Mouse (Mus musculus) lung, postnatal 25 days (tissue): Measurements from ENCODE around the gene A4galt.
A peak's percentile ranks its signal among the peaks of the same experiment; 100 is the strongest.

Source experiments
- DNase-seq: peaks from one replicate; pipeline ENCODE4 v3.0.0; 2022; ENCODE audit warnings: low spot score

The A4galt gene

DNA sequence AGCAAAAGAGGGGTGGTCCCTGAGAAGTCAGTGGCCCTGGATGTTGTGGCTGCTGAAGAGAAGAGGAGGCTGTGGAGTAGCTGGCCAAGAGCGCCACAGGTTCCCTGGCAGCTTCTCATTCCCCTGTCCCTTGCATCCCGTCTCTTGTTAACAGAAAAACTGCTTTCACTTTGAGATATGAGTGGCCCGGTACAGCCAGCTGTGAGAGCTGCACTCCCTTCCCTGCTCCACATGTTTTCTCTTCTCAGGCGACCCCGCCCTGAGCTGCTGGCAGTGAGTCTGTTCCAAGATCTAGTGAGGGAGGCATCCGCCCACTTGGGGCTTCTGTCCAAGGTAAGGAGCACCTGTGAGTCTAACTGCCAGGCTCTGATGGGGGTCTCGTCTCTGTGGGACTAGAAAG lies 16.9 kb upstream of the A4galt start:
- DNase-seq, result peak; percentile 53

DNA sequence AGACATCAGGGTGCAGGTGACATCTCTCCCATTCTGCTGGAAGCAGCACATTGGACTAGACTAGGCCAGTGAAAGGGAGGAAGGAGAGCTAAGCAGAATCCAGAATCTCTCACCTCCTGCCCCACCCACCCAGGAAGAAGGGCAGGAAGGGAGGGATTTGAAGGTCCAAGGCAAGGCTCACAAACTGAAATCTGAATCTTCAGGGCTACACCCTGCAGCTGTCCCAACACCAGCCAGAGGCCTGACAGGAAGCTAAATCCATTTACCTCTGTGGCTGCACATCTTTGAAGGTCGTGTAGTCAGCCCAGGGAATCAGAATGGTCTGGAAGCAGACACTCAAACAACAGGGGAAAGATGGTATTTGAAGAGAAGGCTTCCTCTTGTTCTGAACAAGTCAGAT lies 13.7 kb upstream of the A4galt start:
- DNase-seq, result no peak

DNA sequence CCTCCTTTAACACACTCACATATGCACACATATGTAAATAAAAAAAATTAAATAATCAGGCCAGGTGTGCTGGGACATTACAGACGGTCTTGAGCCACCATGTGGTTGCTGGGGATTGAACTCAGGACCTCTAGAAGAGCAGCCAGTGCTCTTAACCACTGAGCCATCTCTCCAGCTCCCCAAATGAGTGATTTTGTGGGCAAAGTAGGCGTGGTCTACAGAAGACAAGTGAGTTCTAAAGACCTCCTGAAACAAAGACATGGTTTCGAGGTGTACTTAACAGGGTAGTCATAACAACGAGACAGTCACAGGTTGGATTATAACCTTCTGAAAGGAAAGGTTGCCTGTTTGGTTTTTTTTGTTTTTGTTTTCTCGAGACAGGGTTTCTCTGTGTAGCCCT lies 11.8 kb upstream of the A4galt start:
- DNase-seq, result no peak

DNA sequence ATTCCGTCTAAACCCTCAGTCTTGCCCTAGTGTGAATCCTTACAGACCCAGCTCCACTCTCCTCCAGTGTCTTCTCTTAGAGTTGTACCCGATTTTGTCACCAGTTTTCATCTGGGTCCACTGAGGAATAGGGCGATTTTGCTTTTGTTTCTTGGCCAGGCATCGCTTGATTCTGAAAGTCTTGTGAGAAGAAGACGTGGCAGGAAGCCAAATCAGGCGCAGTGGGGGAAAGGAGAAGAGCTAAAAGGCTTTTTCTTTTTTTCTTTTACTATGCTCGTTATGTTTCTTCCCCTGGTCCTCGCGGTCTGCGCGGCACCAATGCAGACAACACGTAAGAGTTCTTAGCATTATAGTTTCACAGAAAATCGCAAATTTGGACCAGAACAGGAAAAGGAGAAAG lies 6.3 kb upstream of the A4galt start:
- DNase-seq, result no peak

DNA sequence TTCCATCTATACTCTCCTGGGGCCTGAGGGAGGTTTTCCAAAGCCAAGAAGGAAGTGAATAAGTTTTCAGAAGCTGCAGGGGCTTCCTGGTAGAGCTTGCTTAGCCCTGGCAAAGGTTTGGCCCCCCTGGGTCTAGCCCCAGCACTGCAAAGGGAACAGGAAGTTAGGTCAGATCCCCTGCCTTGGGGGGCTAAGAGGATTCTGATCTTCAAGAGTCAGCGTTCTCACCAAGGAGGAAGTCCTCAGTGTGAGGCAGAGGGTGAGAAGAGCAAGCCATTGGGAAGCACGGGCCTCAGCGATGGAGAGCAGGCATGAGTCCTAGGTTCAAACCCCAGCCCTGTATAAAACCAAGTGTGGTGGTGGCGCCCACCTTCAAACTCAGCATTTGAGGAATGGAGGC lies 4.9 kb upstream of the A4galt start:
- no peak for DNase-seq

DNA sequence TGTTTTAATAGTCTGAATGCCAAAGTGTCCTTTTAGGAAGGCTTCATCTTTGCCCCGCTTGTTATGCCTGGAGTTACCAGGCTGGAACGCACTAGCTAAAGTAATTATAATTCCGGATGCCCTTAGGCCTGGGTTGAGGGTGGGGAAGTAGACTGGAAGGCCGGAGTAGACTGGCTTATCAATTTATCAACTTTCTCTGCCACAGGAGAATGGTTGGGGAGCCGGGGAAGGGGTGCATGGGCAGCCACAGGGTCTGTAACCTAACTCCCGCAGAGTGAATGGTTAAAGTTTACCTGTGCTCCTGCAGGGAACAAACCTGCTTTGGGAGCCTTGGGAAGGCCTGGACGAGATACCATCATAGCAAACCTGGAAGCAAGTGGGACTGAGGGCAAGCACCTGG lies 4.4 kb upstream of the A4galt start:
- DNase-seq, result no peak

DNA sequence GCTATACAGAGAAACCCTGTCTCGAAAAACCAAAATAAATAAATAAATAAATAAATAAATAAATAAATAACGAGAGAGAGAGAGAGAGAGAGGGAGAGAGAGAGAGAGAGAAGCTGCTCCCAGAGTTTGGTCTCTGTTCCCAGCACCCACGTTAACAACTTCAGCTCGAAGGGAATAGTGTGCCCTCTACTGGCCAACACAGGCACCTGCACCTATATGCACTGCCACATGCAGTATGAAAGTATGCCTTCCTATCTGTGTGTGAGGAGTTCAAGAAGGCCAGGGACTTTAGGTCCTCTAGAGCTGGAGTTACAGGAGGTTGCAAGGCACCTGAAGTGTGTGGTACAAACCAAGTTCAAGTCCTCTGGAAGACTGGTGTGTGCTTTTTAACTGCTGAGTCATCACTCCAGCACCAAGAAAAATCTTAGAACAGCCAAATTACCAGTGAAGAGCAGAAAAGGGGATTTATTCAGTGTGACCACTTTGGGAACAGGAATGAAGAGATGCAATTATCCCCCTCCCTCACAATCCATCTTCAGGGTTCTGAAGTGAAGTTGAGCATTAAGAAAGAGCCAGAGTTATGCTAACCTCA lies 3.7 kb upstream of the A4galt start:
- DNase-seq, result no peak

DNA sequence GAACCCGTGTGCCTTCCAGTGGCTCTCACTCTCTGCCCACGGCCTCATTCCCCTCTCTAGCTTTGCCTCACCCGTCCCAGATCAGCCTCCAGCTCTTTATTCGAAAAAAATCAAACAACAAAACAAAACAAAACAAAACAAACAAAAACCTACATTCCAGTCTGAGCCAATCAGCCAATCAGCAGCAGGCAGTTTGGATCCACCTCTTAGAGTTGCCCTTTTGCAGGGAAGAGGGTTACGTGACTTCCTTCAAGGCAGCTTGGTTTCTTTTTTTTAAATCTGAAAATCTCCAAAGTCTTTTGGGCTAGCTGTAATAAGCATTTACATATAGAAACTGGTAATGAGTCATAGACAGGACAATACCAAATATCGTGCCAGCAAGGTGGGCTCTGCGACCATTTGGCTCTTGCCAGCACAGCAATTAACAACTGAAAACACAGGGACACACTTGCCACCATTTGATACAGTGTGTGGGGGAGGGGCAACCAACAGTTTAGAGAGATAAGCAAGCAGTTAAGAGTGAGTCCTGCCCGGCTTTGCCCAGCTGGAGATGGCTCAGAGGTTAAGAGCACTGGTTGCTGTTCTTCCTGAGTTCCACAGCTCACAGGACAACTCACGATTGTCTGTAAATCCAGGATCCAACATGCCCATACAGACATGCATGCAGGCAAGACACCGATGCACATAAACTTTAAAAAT lies 2.9 kb upstream of the A4galt start:
- no peak for DNase-seq

DNA sequence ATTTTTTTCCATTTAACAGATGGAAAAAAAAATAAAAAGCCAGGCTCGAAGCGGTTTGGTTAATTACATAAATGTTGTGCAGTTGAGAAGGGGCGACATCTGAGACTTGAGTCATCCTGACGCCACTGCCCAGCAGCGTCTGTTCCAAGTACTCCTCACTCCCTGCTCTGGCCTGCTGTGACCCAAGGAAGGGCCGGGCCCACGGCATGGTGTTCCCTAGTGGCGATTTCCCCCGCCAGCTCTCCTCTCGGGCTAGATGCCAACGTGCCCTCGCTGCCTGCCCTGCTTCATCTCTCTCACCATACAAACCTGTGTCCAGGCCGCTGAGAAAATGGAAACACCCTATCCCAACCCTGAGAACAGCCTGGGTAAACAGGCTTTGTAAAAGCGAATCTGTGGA lies 486 bp upstream of the A4galt start:
- peak; percentile 58 for DNase-seq

DNA sequence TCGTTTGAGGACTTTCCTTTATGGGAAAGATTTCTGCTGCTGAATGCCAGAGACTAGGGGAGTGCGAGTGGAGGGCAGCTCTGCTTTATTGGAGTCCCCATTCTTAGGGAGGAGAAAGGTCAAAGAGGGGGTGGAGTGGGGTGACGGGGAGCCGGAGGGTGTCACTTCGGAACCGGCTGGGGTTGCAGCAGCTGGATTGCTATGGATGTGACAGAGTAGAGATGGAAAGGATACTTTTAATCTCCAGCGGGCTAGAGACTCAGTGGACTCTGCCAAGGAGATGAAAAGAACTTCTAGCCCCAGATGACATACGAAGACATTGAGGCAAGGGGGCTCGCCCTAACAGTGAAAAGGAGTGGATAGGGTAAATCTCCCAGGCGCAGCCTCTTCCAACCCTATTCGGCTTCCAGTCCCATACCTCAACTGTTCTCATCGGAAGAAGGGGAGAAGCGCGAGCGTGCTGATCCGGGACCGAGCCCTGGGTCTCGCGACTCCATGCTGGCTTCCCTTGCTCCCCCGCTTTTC lies 861 bp downstream of the A4galt start:
- no peak for DNase-seq

DNA sequence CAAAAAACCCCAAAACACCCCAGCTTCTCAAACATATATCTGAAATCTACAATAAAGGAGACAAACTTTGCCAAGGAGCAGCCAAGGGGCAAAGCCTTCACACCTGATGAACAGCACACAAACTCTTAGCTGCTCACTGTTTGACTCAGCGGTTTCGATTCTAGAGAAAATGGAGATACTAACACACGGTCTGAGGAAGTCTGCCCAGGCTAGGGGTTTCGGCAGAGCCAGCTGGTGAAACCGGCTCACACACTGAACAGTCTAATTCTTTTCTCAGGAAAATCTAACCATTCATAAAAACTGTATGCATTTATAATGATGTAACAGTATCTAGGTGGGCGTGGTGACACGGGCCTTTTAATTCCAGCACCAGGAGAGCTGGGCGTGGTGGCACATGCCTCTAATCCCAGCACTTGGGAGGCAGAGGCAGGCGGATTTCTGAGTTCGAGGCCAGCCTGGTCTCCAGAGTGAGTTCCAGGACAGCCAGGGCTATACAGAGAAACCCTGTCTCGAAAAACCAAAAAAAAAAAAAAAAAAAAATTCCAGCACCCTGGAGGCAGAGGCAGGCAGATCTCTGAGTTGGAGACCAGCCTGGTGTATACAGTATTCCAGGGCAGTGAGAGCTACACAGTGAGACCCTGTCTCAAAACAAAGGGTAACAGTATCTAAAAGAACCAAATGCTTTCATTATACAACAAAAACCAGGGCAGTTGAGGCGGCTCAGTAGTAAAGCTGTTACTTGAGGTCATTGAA lies 1.9 kb downstream of the A4galt start:
- no peak for DNase-seq

DNA sequence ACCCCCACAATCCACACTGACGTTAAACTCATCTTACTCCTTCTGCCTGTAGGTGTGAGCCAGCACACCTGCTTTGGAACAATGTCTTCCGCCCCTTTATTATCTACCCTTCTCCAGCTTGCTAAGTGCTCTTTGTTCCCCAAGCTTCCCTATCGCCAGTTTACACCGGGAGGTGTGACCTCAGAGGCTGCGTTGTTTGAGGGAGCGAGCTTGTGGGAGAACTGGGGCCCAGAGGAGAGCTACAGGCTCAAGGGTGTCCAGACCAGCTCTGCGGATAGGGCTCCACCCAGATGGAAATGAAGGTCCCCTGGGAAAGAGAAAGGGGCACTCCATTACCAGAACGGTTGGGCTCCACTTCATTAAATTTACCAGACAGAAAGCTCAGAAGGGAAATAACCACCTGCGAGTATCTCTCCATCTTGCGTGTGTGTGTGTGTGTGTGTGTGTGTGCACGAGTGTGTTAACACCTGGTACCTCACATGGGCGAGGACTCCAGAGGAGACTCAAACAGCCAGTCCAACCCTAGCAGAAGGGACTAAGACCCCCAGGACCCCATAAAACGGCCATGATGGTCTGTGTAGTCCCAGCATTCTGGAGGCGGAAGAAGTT lies 3.2 kb downstream of the A4galt start:
- no peak for DNase-seq

DNA sequence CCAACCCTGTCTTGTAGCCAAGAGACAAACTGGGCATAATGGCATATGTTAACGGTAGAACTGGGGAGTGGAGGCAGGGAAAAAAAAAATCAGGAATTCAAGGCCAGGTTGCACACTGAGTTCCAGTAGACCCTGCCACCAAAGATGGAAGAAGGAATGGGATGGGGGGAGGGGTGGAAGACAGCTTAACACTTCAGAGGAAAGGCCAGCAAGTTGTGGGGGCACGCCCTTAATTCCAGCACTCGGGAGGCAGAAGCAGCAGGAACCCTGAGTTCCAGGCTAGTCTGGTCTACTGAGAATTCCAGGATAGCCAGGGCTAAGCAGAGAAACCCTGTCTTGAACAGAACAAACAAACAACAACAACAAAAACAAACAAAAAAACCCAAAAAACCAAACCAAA lies 7.2 kb downstream of the A4galt start:
- DNase-seq, result no peak

DNA sequence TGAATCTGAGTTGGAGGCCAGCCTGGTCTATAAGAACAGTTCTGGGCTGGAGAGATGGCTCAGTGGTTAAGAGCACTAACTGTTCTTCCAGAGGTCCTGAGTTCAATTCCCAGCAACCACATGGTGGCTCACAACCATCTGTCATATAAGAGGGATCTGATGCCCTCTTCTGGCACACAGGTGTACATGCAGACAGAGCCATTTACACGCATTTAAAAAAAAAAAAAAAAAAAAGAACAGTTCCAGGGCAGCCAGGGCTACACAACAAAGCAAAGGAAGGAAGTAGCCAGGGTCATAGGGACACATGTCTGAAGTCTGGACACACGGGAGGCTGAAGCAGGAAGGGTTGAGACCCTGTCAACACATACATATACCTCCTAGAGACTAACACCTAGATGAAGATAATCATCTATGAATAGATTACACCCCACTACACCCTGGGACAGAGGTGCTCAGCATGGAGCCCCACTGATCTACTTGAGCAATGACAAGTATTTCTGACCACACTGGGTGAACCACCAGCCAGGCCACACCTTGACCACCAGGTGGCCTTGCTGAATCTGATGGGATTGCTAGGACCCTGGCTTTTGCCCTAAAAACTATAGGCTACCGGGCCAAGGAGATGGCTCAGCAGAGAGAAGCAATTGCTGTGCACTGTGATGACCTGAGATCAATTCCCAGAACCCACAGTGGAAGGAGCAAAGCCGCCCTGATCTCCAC lies 9.5 kb downstream of the A4galt start:
- DNase-seq, result no peak

DNA sequence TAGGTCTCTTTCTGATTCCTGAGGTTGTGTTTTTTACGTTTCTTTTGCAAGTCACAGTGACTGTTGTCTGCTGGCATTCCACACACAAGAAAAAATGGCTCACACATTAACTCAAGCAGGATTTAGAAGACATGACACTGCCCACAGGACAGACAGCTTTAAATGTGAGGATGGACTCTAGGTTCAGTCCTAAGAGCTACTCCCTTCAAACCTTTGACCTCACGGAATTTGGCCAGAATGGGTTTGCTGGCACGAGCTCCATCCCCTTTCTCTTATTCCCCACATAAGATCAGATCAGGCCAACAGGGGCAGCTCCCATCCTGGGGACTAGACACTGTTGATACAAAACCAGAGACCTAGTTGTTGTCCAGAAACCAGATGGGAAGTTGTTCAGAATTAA lies 10.1 kb downstream of the A4galt start:
- DNase-seq, result no peak

DNA sequence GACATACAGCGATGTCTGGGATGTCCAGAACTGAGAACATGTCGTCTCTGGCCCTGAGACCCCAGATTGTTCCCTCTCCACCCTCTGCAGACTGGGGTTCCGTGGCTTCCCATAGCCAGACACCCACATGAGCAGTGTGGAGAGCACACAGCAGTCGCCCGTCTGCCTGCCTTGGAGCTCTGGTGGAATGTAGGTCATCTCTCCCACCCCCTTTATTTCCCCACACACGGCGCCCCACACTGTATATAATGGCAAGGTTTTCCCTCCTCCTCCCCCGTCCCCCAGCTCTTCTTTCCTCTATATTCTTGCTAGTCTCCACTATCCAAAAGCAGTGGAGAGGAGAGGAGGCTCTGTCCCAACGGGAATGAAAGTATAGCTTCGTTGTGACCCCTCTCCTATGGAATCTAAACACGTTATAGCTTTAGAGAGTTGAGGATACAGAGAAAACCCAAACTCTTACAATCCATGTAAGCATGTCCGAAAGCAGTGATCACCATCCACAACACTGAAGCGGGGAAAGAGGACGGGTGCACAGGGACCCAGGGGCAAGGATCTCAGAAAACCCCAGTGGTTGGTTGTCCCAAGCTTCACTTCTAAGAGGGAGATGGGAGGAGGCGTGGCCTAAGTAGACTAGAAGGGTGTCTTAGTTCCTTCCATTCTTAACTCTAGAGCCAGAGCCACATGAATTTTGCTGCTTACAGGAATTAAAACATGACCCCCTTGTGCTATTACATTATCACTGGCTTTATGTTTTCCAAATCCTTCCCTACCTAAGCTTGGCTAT lies 13.9 kb downstream of the A4galt start:
- DNase-seq, result no peak

DNA sequence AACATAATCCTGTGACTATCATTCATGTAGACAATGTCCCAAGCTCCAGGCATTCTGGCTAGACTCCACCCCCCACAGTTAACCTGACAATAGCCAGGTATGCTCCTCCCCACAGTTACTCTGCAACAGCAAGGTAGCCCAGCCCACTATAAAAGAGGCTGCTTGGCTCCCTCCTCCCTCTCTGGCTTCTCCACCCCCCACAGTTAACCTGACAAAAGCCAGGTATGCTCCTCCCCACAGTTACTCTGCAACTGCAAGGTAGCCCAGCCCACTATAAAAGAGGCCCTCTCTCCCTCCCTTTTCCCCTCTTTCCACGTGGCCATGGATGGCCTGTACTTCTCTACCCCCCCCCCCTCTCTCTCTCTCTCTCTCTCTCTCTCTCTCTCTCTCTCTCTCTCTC lies 14.8 kb downstream of the A4galt start:
- no peak for DNase-seq

DNA sequence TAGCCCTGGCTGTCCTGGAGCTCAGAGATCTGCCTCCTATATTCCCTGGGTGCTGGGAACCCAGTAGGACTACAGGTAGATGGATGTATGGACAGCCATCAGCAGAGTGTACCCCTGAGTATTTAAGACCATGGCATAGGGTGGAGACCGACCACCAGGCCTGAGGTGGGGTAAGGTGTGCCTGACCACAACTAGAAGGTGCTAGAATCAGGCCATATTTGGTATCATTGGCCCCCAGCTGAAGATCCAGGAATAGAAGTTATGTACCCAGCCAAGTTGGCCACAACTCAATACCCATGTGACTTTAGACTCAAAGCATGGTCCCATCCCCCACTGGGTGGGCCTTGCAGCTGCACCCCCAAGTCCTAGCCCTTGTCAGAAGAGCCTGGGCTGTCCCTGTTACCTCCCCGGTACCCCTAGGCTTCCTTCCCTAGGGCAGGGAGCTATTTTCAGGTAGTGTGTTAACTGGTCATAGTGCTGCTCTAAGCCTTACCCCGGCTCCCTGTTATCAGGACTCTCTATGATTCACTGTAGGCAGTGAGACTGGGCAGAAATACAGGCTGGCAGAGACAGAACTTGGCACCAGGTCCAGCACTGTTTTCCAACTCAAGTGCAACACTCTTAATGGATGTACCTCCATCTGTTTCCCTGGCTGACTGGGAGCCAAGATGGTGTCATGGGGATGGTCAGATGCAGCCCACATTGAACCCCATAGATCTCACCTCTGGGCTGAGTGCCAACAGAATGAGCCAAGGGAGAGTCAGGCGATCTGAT lies 18.2 kb downstream of the A4galt start:
- peak; percentile 28 for DNase-seq

DNA sequence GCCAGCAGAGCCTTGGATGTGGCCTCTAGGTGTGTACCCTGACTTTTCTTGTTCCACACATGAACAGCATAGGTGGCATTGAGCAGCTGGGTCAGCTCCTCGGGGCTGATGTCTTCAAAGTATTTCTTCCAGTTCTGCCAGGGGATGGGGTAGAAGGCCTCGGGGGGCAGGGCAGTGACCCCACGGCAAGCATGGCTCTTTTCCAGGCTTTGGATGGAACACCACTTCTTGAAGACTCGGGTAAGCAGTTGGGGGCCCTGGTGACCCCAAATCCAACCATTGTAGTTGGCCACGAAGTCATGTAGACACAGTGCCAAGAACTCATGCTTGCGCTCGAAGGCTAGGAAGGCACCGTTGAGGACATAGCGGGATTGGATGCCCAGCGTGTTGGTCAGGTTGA lies 24.0 kb downstream of the A4galt start:
- DNase-seq, result no peak

DNA sequence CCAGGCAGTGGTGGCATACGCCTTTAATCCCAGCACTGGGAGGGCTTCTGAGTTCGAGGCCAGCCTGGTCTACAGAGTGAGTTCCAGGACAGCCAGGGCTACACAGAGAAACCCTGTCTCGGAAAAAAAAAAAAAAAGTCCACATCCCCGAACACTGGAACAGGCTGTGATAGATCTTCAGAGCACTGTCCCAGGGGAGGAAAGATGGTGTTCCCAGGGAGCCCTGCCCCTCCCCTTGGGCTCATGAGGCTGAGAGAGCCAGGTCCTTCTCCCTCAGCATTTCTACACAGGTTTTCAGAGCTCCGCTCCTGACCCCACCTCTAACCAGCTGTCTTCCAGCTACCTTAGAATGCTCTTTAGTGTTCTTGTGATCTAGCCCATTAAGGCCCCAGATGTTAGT lies 24.7 kb downstream of the A4galt start:
- DNase-seq, result no peak
